Mouse (Mus musculus): ENCODE measurements at regions not wholly inside any gene's neighbourhood (a gene's known extent, or its start where the extent isn't known, plus 50 kb on each side); places are given as distances from the start of the nearest gene placed in this dataset.

- ATAC-seq (ENCODE audit: insufficient number of reproducible peaks, low FRiP score, low TSS enrichment, low read depth) (no peak), DNase-seq (ENCODE audit: low spot score) (no peak)
- Histone ChIP-seq H3K27ac (replicated peaks; ENCODE audit: low read depth, low read length) (no peak overlapping the region), H3K9me3 (ENCODE audit: control insufficient read depth, low read length) (no peaks in the 10 kb centered on the region), H3K4me1 (ENCODE audit: control insufficient read depth, insufficient read depth, low read length) (no peaks in the 10 kb centered on the region), H3K4me2 (ENCODE audit: low read depth, severe bottlenecking) (no peak overlapping the region), H3K36me3 (ENCODE audit: control insufficient read depth, insufficient read depth, low read length) (no peaks in the 10 kb centered on the region), H3K9ac (ENCODE audit: low read length) (no peak overlapping the region), H3K27me3 (ENCODE audit: control insufficient read depth, insufficient read depth, low read length) (no peaks in the 10 kb centered on the region), H3K4me3 (ENCODE audit: low read depth, low read length) (no peak overlapping the region)
- 89% methylated on average over 4 of the region's 4 CpGs for WGBS
Observed at GRCm38 (mm10) chr15:57073776-57074175, 403.6 kb downstream of the Slc22a22 start.

GRCm38 (mm10) chr15:57061502-57061901 lies 415.9 kb downstream of the Slc22a22 start:
- no peaks in the 10 kb centered on the region for H3K4me1 ChIP-seq (ENCODE audit: control insufficient read depth, insufficient read depth, low read length)
- H3K36me3 ChIP-seq (ENCODE audit: control insufficient read depth, insufficient read depth, low read length) = no peaks in the 10 kb centered on the region
- H3K27me3 ChIP-seq (ENCODE audit: control insufficient read depth, insufficient read depth, low read length) = no peaks in the 10 kb centered on the region
- ATAC-seq (ENCODE audit: insufficient number of reproducible peaks, low FRiP score, low TSS enrichment, low read depth) (no peak), DNase-seq (ENCODE audit: low spot score) (no peak)
- no peak overlapping the region for H3K27ac ChIP-seq (replicated peaks; ENCODE audit: low read depth, low read length)
- H3K9ac ChIP-seq (ENCODE audit: low read length) = no peak overlapping the region
- H3K4me3 ChIP-seq (ENCODE audit: low read depth, low read length) = no peak overlapping the region
- H3K4me2 ChIP-seq (ENCODE audit: low read depth, severe bottlenecking) = no peak overlapping the region
- 87% methylated on average over 2 of the region's 2 CpGs for WGBS
- no peaks in the 10 kb centered on the region for H3K9me3 ChIP-seq (ENCODE audit: control insufficient read depth, low read length)

- no peak for DNase-seq (ENCODE audit: low spot score)
- no peak for ATAC-seq (ENCODE audit: insufficient number of reproducible peaks, low FRiP score, low TSS enrichment, low read depth)
- Histone ChIP-seq H3K4me2 (ENCODE audit: low read depth, severe bottlenecking) (no peak overlapping the region), H3K9ac (ENCODE audit: low read length) (no peak overlapping the region), H3K36me3 (ENCODE audit: control insufficient read depth, insufficient read depth, low read length) (no peaks in the 10 kb centered on the region), H3K27me3 (ENCODE audit: control insufficient read depth, insufficient read depth, low read length) (no peaks in the 10 kb centered on the region), H3K27ac (replicated peaks; ENCODE audit: low read depth, low read length) (no peak overlapping the region), H3K4me3 (ENCODE audit: low read depth, low read length) (no peak overlapping the region), H3K9me3 (ENCODE audit: control insufficient read depth, low read length) (no peaks in the 10 kb centered on the region), H3K4me1 (ENCODE audit: control insufficient read depth, insufficient read depth, low read length) (no peaks in the 10 kb centered on the region)
- 84% methylated on average over 1 of the region's 1 CpGs for WGBS
Observed at GRCm38 (mm10) chr15:57059550-57060195, 417.8 kb downstream of the Slc22a22 start.

- no peak for ATAC-seq (ENCODE audit: insufficient number of reproducible peaks, low FRiP score, low TSS enrichment, low read depth)
Observed at GRCm38 (mm10) chr15:57052287-57052686, 425.1 kb downstream of the Slc22a22 start.

DNA sequence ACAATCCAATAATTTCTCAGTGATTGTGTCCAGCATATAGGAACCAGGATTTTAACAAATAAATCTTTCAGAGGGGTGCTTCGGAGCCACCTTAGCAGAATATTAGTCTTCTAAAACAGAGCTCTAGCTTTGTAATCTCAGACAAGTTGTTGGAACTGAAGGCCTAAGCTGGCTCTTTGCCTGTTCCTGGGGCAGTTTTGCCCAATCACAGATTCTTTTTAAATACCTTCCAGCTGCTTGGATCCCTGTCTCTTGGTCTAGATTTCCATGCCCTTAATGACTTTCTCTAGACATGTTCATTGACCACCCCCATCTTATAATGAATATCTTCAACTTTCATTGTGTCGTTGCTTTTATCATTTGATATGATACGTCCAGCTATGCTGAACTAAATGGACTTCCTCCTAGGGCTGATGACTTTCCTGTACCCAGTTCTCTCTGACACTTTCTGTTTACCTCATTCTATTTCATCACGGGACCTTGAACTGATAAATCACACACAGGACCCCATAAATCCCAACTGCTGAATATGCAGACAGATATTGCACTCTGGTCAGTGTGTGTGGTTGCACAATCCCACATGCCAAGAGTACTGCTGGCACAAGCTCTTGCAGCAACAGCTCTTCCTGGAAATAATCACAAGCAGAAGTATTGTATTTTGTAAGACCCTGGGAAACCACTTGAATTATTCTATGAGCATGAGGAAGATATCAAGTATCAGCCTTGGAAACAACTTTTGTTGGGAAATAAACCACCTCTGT lies 440.4 kb downstream of the Slc22a22 start:
- Histone ChIP-seq H3K4me1 (ENCODE audit: control insufficient read depth, insufficient read depth, low read length) (no peaks in the 10 kb centered on the region), H3K4me2 (ENCODE audit: low read depth, severe bottlenecking) (no peak overlapping the region), H3K4me3 (ENCODE audit: low read depth, low read length) (no peak overlapping the region), H3K27ac (replicated peaks; ENCODE audit: low read depth, low read length) (no peak overlapping the region), H3K9ac (ENCODE audit: low read length) (no peak overlapping the region), H3K27me3 (ENCODE audit: control insufficient read depth, insufficient read depth, low read length) (no peaks in the 10 kb centered on the region), H3K36me3 (ENCODE audit: control insufficient read depth, insufficient read depth, low read length) (no peaks in the 10 kb centered on the region), H3K9me3 (ENCODE audit: control insufficient read depth, low read length) (no peaks in the 10 kb centered on the region)
- ATAC-seq (ENCODE audit: insufficient number of reproducible peaks, low FRiP score, low TSS enrichment, low read depth) (no peak), DNase-seq (ENCODE audit: low spot score) (no peak)
- 81% methylated on average over 4 of the region's 4 CpGs for WGBS

More at GRCm38 (mm10) chr15:57052287-57052686, 425.1 kb downstream of the Slc22a22 start:
- no peaks in the 10 kb centered on the region for H3K36me3 ChIP-seq (ENCODE audit: control insufficient read depth, insufficient read depth, low read length)
- no peaks in the 10 kb centered on the region for H3K9me3 ChIP-seq (ENCODE audit: control insufficient read depth, low read length)
- H3K27ac ChIP-seq (replicated peaks; ENCODE audit: low read depth, low read length) = no peak overlapping the region
- no peak overlapping the region for H3K4me3 ChIP-seq (ENCODE audit: low read depth, low read length)
- no peak overlapping the region for H3K4me2 ChIP-seq (ENCODE audit: low read depth, severe bottlenecking)
- 81% methylated on average over 1 of the region's 1 CpGs for WGBS
- H3K4me1 ChIP-seq (ENCODE audit: control insufficient read depth, insufficient read depth, low read length) = no peaks in the 10 kb centered on the region
- no peak overlapping the region for H3K9ac ChIP-seq (ENCODE audit: low read length)
- no peaks in the 10 kb centered on the region for H3K27me3 ChIP-seq (ENCODE audit: control insufficient read depth, insufficient read depth, low read length)
- DNase-seq (ENCODE audit: low spot score) = no peak

DNA sequence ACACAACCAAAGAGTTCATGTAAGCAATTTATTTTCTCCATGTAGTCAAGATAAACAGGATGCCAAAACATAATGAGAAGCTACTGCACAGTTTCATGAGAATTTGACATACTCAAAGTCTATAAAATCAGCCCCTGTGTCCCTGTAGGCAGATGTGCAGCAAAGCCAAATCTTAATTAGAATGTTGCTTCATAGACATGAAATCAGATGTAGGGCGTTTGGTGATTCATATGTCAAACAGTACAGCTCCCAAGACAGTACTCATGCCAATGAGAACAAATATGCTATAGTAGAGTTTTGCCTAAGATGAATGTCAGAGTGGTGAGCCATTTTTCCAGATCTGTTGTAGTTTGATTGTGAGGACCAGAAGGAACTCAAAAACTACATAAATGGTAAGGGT lies 444.4 kb downstream of the Slc22a22 start:
- H3K27ac ChIP-seq (replicated peaks; ENCODE audit: low read depth, low read length) = no peak overlapping the region
- no peaks in the 10 kb centered on the region for H3K9me3 ChIP-seq (ENCODE audit: control insufficient read depth, low read length)
- no peak overlapping the region for H3K4me2 ChIP-seq (ENCODE audit: low read depth, severe bottlenecking)
- H3K27me3 ChIP-seq (ENCODE audit: control insufficient read depth, insufficient read depth, low read length) = no peaks in the 10 kb centered on the region
- no peaks in the 10 kb centered on the region for H3K4me1 ChIP-seq (ENCODE audit: control insufficient read depth, insufficient read depth, low read length)
- 76% methylated on average over 1 of the region's 1 CpGs for WGBS
- DNase-seq (ENCODE audit: low spot score) (no peak), ATAC-seq (ENCODE audit: insufficient number of reproducible peaks, low FRiP score, low TSS enrichment, low read depth) (no peak)
- no peak overlapping the region for H3K4me3 ChIP-seq (ENCODE audit: low read depth, low read length)
- H3K9ac ChIP-seq (ENCODE audit: low read length) = no peak overlapping the region
- H3K36me3 ChIP-seq (ENCODE audit: control insufficient read depth, insufficient read depth, low read length) = no peaks in the 10 kb centered on the region
